Mouse (Mus musculus): Measurements from ENCODE around the gene Spem1. TPM values are rescaled to one million over a fixed set of nuclear protein-coding genes. Genes with fewer than 3 reads are reported as not detected.
A peak's percentile ranks its signal among the peaks of the same experiment; 100 is the strongest.

The Spem1 gene
- polyA plus RNA-seq, 1 experiment from 2014 or later: 0.44 TPM

DNA sequence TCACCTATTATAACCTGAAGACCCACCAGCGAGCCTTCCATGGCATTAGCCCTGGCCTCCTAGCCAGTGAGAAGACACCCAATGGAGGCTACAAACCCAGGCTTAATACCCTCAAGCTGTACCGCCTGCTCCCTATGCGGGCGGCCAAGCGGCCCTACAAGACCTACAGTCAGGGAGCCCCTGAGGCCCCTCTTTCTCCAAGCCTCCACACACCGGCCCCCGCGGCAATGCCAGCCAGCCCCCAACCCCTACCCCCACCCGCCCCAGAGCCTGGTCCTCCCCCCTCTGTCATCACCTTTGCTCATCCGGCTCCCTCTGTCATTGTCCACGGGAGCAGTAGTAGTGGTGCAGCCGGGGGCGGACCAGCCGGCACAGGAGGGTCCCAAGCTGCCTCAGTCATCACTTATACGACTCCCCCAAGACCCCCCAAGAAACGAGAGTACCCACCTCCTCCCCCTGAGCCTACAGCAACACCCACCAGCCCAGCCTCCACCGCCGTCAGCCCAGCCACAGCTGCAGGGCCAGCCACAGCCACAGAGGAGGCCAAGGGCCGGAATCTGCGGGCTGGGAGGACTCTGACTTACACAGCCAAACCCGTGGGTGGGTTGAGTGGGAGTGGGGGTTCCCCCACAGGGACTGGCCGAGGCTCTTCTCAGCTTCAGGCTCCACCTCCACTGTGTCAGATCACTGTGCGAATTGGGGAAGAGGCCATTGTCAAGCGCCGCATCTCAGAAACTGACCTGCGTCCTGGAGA, 44.3 kb downstream of the Spem1 start:
- Histone ChIP-seq H3K9me3 (ENCODE audit: control insufficient read depth, low read length) (no peaks in the 10 kb centered on the region), H3K4me2 (replicated peaks) (no peak overlapping the region), H3K9ac (no peak overlapping the region), H3K4me3 (replicated peaks; ENCODE audit: low read length) (no peak overlapping the region), H3K27ac (no peak overlapping the region), H3K36me3 (replicated peaks; ENCODE audit: control insufficient read depth, insufficient read depth) (peaks cover 20% of the 10 kb centered on the region; the same call in 1 of the 2 replicates), H3K27me3 (ENCODE audit: control insufficient read depth, insufficient read depth, low read length) (no peaks in the 10 kb centered on the region), H3K4me1 (replicated peaks; ENCODE audit: control insufficient read depth, insufficient read depth, low read length) (no peaks in the 10 kb centered on the region)
- no peak for ATAC-seq (ENCODE audit: low FRiP score)
- 60% methylated on average over 26 of the region's 26 CpGs for WGBS
- DNase-seq (ENCODE audit: low spot score): no peak

DNA sequence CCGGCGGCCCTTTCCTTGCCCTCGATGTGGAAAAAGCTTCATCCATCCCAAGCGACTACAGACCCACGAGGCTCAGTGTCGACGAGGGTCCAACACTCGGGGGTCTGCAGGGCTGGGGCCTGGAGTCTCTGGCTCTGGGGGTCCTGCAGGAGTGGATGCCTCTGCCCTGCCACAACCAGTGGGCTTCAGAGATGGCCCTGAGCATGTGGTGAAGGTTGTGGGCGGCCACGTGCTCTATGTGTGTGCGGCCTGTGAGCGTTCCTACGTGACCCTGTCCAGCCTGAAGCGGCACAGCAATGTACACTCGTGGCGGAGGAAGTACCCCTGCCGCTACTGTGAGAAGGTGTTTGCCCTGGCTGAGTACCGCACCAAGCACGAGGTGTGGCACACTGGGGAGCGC, 45.5 kb downstream of the Spem1 start:
- Histone ChIP-seq H3K4me3 (replicated peaks; ENCODE audit: low read length) (no peak overlapping the region), H3K4me1 (replicated peaks; ENCODE audit: control insufficient read depth, insufficient read depth, low read length) (no peaks in the 10 kb centered on the region), H3K9ac (no peak overlapping the region), H3K27me3 (ENCODE audit: control insufficient read depth, insufficient read depth, low read length) (no peaks in the 10 kb centered on the region), H3K9me3 (ENCODE audit: control insufficient read depth, low read length) (no peaks in the 10 kb centered on the region), H3K36me3 (replicated peaks; ENCODE audit: control insufficient read depth, insufficient read depth) (peaks cover 20% of the 10 kb centered on the region; the same call in 1 of the 2 replicates), H3K4me2 (replicated peaks) (no peak overlapping the region), H3K27ac (no peak overlapping the region)
- DNase-seq (ENCODE audit: low spot score) (no peak), ATAC-seq (ENCODE audit: low FRiP score) (0 out of 2 replicates have a peak, but pooled peaks have one; percentile 11)
- WGBS: 85% methylated on average over 20 of the region's 20 CpGs

DNA sequence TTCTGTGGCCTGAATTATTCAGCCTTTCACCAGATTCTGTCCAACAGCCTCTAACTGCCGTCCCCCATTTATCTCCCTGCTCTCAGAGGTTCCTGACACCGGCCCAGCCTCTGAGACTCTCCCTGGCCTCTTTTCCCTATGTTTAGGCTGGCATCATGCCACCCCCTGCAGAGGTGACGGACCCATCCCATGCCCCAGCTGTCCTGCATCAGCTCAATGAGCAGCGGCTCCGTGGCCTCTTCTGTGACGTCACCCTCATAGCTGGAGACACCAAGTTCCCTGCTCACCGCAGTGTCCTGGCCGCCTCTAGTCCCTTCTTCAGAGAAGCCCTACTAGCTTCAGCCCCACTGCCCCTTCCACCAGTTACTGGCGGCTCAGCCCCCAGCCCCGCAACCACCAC, 46.3 kb downstream of the Spem1 start:
- ATAC-seq (ENCODE audit: low FRiP score): no peak
- no peak for DNase-seq (ENCODE audit: low spot score)
- H3K4me1 ChIP-seq (replicated peaks; ENCODE audit: control insufficient read depth, insufficient read depth, low read length): no peaks in the 10 kb centered on the region
- H3K27ac ChIP-seq: no peak overlapping the region
- no peaks in the 10 kb centered on the region for H3K27me3 ChIP-seq (ENCODE audit: control insufficient read depth, insufficient read depth, low read length)
- WGBS: 68% methylated on average over 10 of the region's 10 CpGs
- H3K4me3 ChIP-seq (replicated peaks; ENCODE audit: low read length): no peak overlapping the region
- no peak overlapping the region for H3K9ac ChIP-seq
- H3K36me3 ChIP-seq (replicated peaks; ENCODE audit: control insufficient read depth, insufficient read depth): peaks cover 20% of the 10 kb centered on the region; the same call in 1 of the 2 replicates
- no peaks in the 10 kb centered on the region for H3K9me3 ChIP-seq (ENCODE audit: control insufficient read depth, low read length)
- no peak overlapping the region for H3K4me2 ChIP-seq (replicated peaks)

- Histone ChIP-seq H3K36me3 (replicated peaks; ENCODE audit: control insufficient read depth, insufficient read depth) (peaks cover 20% of the 10 kb centered on the region; the same call in 1 of the 2 replicates), H3K27ac (no peak overlapping the region), H3K4me2 (replicated peaks) (no peak overlapping the region), H3K4me3 (replicated peaks; ENCODE audit: low read length) (no peak overlapping the region), H3K9ac (no peak overlapping the region), H3K27me3 (ENCODE audit: control insufficient read depth, insufficient read depth, low read length) (no peaks in the 10 kb centered on the region), H3K4me1 (replicated peaks; ENCODE audit: control insufficient read depth, insufficient read depth, low read length) (no peaks in the 10 kb centered on the region), H3K9me3 (ENCODE audit: control insufficient read depth, low read length) (no peaks in the 10 kb centered on the region)
- DNase-seq (ENCODE audit: low spot score) (no peak), ATAC-seq (ENCODE audit: low FRiP score) (no peak)
- WGBS: 57% methylated on average over 5 of the region's 5 CpGs
These were observed 47.0 kb downstream of the Spem1 start for GRCm38 (mm10) chr11:69774961-69775360.

Other genes with a start within 250 kb of the Spem1 start
- gene Wrap53, start 241.9 kb downstream of the Spem1 start, polyA plus RNA-seq (2014; fragmentation: Nextera tagmentation; extraction: Ambion mirVana): 15.6 and 16.8 TPM in 2 replicates
- 55.7 TPM in 2 replicates for gene Trp53, start 241.8 kb downstream of the Spem1 start, polyA plus RNA-seq (2014; fragmentation: Nextera tagmentation; extraction: Ambion mirVana)
- gene Atp1b2, start 216.2 kb downstream of the Spem1 start, polyA plus RNA-seq (2014; fragmentation: Nextera tagmentation; extraction: Ambion mirVana): 72.1 and 94.2 TPM in 2 replicates
- not detected in 2 replicates for gene Shbg, start 204.3 kb downstream of the Spem1 start, polyA plus RNA-seq (2014; fragmentation: Nextera tagmentation; extraction: Ambion mirVana)
- 16.9 and 24.5 TPM in 2 replicates for gene Sat2, start 200.2 kb downstream of the Spem1 start, polyA plus RNA-seq (2014; fragmentation: Nextera tagmentation; extraction: Ambion mirVana)
- 27.9 and 35.1 TPM in 2 replicates for gene Fxr2, start 189.2 kb downstream of the Spem1 start, polyA plus RNA-seq (2014; fragmentation: Nextera tagmentation; extraction: Ambion mirVana)
- gene Sox15, start 166.9 kb downstream of the Spem1 start, polyA plus RNA-seq (2014; fragmentation: Nextera tagmentation; extraction: Ambion mirVana): not detected in 2 replicates
- gene Mpdu1, start 159.5 kb downstream of the Spem1 start, polyA plus RNA-seq (2014; fragmentation: Nextera tagmentation; extraction: Ambion mirVana): 47.4 and 63.7 TPM in 2 replicates
- 8.0 and 10.3 TPM in 2 replicates for gene Cd68, start 156.0 kb downstream of the Spem1 start, polyA plus RNA-seq (2014; fragmentation: Nextera tagmentation; extraction: Ambion mirVana)
- 559 and 579 TPM in 2 replicates for gene Eif4a1, start 149.8 kb downstream of the Spem1 start, polyA plus RNA-seq (2014; fragmentation: Nextera tagmentation; extraction: Ambion mirVana)
- 96.2 and 99.2 TPM in 2 replicates for gene Senp3, start 140.1 kb downstream of the Spem1 start, polyA plus RNA-seq (2014; fragmentation: Nextera tagmentation; extraction: Ambion mirVana)
- 0.20 and 0.55 TPM in 2 replicates for gene Tnfsf13, start 136.4 kb downstream of the Spem1 start, polyA plus RNA-seq (2014; fragmentation: Nextera tagmentation; extraction: Ambion mirVana)
- gene Tnfsf12, start 126.3 kb downstream of the Spem1 start, polyA plus RNA-seq (2014; fragmentation: Nextera tagmentation; extraction: Ambion mirVana): 4.2 and 5.0 TPM in 2 replicates
- 1.1 and 2.6 TPM in 2 replicates for gene Tnfsfm13, start 126.1 kb downstream of the Spem1 start, polyA plus RNA-seq (2014; fragmentation: Nextera tagmentation; extraction: Ambion mirVana)
- gene Polr2a, start 63.5 kb downstream of the Spem1 start, polyA plus RNA-seq (2014; fragmentation: Nextera tagmentation; extraction: Ambion mirVana): 24.3 and 26.9 TPM in 2 replicates
- gene Slc35g3, start 60.2 kb downstream of the Spem1 start, polyA plus RNA-seq (2014; fragmentation: Nextera tagmentation; extraction: Ambion mirVana): 0.27 and 0.39 TPM in 2 replicates
- 4.6 TPM in 2 replicates for gene Zbtb4, start 56.3 kb downstream of the Spem1 start, polyA plus RNA-seq (2014; fragmentation: Nextera tagmentation; extraction: Ambion mirVana)
- 1.4 and 1.6 TPM in 2 replicates for gene Chrnb1, start 26.2 kb downstream of the Spem1 start, polyA plus RNA-seq (2014; fragmentation: Nextera tagmentation; extraction: Ambion mirVana)
- 4.3 TPM in 2 replicates for gene Fgf11, start 20.3 kb downstream of the Spem1 start, polyA plus RNA-seq (2014; fragmentation: Nextera tagmentation; extraction: Ambion mirVana)
- gene Tmem102, start 16.6 kb downstream of the Spem1 start, polyA plus RNA-seq (2014; fragmentation: Nextera tagmentation; extraction: Ambion mirVana): 0.90 and 1.9 TPM in 2 replicates
- not detected in 2 replicates for gene Gm39566, start 6.9 kb downstream of the Spem1 start, polyA plus RNA-seq (2014; fragmentation: Nextera tagmentation; extraction: Ambion mirVana)
- not detected in 2 replicates for gene Spem2, start 3.7 kb downstream of the Spem1 start, polyA plus RNA-seq (2014; fragmentation: Nextera tagmentation; extraction: Ambion mirVana)
- gene Nlgn2, start 15.6 kb upstream of the Spem1 start, polyA plus RNA-seq (2014; fragmentation: Nextera tagmentation; extraction: Ambion mirVana): 22.3 and 24.7 TPM in 2 replicates
- gene Tmem256, start 16.3 kb upstream of the Spem1 start, polyA plus RNA-seq (2014; fragmentation: Nextera tagmentation; extraction: Ambion mirVana): 321 and 409 TPM in 2 replicates
- gene Plscr3, start 24.2 kb upstream of the Spem1 start, polyA plus RNA-seq (2014; fragmentation: Nextera tagmentation; extraction: Ambion mirVana): 39.3 and 39.8 TPM in 2 replicates
- gene Tnk1, start 36.5 kb upstream of the Spem1 start, polyA plus RNA-seq (2014; fragmentation: Nextera tagmentation; extraction: Ambion mirVana): not detected in 2 replicates
- gene Tmem95, start 55.8 kb upstream of the Spem1 start, polyA plus RNA-seq (2014; fragmentation: Nextera tagmentation; extraction: Ambion mirVana): not detected in 2 replicates
- 2.2 and 2.3 TPM in 2 replicates for gene Kctd11, start 59.2 kb upstream of the Spem1 start, polyA plus RNA-seq (2014; fragmentation: Nextera tagmentation; extraction: Ambion mirVana)
- gene Acap1, start 73.4 kb upstream of the Spem1 start, polyA plus RNA-seq (2014; fragmentation: Nextera tagmentation; extraction: Ambion mirVana): 0.20 and 0.33 TPM in 2 replicates
- gene 2810408A11Rik, start 78.8 kb upstream of the Spem1 start, polyA plus RNA-seq (2014; fragmentation: Nextera tagmentation; extraction: Ambion mirVana): 5.4 and 7.6 TPM in 2 replicates
- gene Neurl4, start 78.9 kb upstream of the Spem1 start, polyA plus RNA-seq (2014; fragmentation: Nextera tagmentation; extraction: Ambion mirVana): 25.6 and 28.1 TPM in 2 replicates
- 50.4 and 56.5 TPM in 2 replicates for gene Gps2, start 91.7 kb upstream of the Spem1 start, polyA plus RNA-seq (2014; fragmentation: Nextera tagmentation; extraction: Ambion mirVana)
- 1,061 and 1,077 TPM in 2 replicates for gene Eif5a, start 99.8 kb upstream of the Spem1 start, polyA plus RNA-seq (2014; fragmentation: Nextera tagmentation; extraction: Ambion mirVana)
- gene Ybx2, start 113.6 kb upstream of the Spem1 start, polyA plus RNA-seq (2014; fragmentation: Nextera tagmentation; extraction: Ambion mirVana): 7.1 and 7.3 TPM in 2 replicates
- 2.2 and 2.3 TPM in 2 replicates for gene Slc2a4, start 126.0 kb upstream of the Spem1 start, polyA plus RNA-seq (2014; fragmentation: Nextera tagmentation; extraction: Ambion mirVana)
- 0.32 and 0.47 TPM in 2 replicates for gene Cldn7, start 142.6 kb upstream of the Spem1 start, polyA plus RNA-seq (2014; fragmentation: Nextera tagmentation; extraction: Ambion mirVana)
- 25.5 and 29.4 TPM in 2 replicates for gene Ctdnep1, start 159.0 kb upstream of the Spem1 start, polyA plus RNA-seq (2014; fragmentation: Nextera tagmentation; extraction: Ambion mirVana)
- 168 and 169 TPM in 2 replicates for gene Elp5, start 160.3 kb upstream of the Spem1 start, polyA plus RNA-seq (2014; fragmentation: Nextera tagmentation; extraction: Ambion mirVana)
- gene Gabarap, start 169.0 kb upstream of the Spem1 start, polyA plus RNA-seq (2014; fragmentation: Nextera tagmentation; extraction: Ambion mirVana): 624 and 628 TPM in 2 replicates
- gene Phf23, start 173.6 kb upstream of the Spem1 start, polyA plus RNA-seq (2014; fragmentation: Nextera tagmentation; extraction: Ambion mirVana): 38.0 and 38.4 TPM in 2 replicates
- 17.9 and 20.9 TPM in 2 replicates for gene Dvl2, start 178.4 kb upstream of the Spem1 start, polyA plus RNA-seq (2014; fragmentation: Nextera tagmentation; extraction: Ambion mirVana)
- gene Acadvl, start 193.2 kb upstream of the Spem1 start, polyA plus RNA-seq (2014; fragmentation: Nextera tagmentation; extraction: Ambion mirVana): 49.9 and 56.1 TPM in 2 replicates
- 25.6 and 26.6 TPM in 2 replicates for gene Dlg4, start 194.8 kb upstream of the Spem1 start, polyA plus RNA-seq (2014; fragmentation: Nextera tagmentation; extraction: Ambion mirVana)
- 2.4 and 4.1 TPM in 2 replicates for gene Asgr1, start 231.9 kb upstream of the Spem1 start, polyA plus RNA-seq (2014; fragmentation: Nextera tagmentation; extraction: Ambion mirVana)